Mouse (Mus musculus): ENCODE measurements at regions not wholly inside any gene's neighbourhood (a gene's known extent, or its start where the extent isn't known, plus 50 kb on each side); places are given as distances from the start of the nearest gene placed in this dataset.
A peak's percentile ranks its signal among the peaks of the same experiment; 100 is the strongest.

GRCm38 (mm10) chr6:49958891-49959290, 136.4 kb downstream of the Npy start:
- peaks cover 22% of the 10 kb centered on the region for H3K27me3 ChIP-seq
- ChIA-PET CTCF (interaction anchor here (1.7 kb wide), 1 partner anchor 9 kb away, joined by 5 read pairs; no protein-coding TSS in a partner anchor), POLR2A (no interaction called here)
- DNase-seq (ENCODE audit: low read depth, low spot score) = no peak
- ATAC-seq = no peak
- in situ Hi-C loops (cut with MboI; ENCODE audit: low pct_unique_long_range_greater_than_20kb) = no loop called here
- TF ChIP-seq CTCF (IDR thresholded peaks at IDR 0.05) = no peak

GRCm38 (mm10) chr6:49961166-49961565, 138.7 kb downstream of the Npy start:
- no peak for TF ChIP-seq CTCF (IDR thresholded peaks at IDR 0.05)
- in situ Hi-C loops (cut with MboI; ENCODE audit: low pct_unique_long_range_greater_than_20kb) = loop anchor here (10.0 kb wide), 1 partner anchor 144 kb away; no protein-coding TSS in a partner anchor
- POLR2A ChIA-PET = no interaction called here
- CTCF ChIA-PET = no interaction called here
- DNase-seq (ENCODE audit: low read depth, low spot score) = no peak
- no peak for ATAC-seq
- H3K27me3 ChIP-seq = peaks cover 19% of the 10 kb centered on the region

DNA sequence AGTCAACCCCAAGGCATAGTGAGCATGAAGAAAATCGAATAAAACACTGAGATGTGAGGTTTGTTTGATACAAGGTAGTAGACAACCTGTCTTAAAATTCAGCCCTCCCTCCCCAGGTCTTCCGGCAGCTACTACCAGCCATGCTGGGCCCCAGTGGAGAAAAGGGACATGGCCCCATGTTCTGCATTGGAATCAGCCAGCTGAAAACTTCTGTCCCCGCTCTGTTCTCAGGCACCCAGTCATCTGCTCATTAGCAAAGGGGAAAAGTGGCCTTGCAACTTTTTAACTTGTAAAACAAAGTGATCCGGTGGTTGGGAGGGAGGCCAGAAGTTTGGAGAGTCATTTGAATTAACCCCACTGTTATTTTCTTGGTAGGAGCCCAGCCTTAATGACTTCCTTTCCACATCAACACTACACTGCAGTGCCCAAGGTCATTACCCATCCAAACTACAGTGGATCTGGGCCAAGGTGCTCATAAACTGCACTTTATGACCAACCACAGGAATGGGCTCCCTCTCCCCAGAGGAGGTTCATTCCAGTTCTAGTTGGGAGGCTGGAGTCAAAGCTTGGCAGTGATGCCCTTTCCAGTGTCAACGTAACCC, 143.5 kb downstream of the Npy start:
- in situ Hi-C loops (cut with MboI; ENCODE audit: low pct_unique_long_range_greater_than_20kb) = loop anchor here (10.0 kb wide), 1 partner anchor 139 kb away; no protein-coding TSS in a partner anchor
- TF ChIP-seq CTCF (IDR thresholded peaks at IDR 0.05) = no peak
- H3K27me3 ChIP-seq = peaks cover 11% of the 10 kb centered on the region

GRCm38 (mm10) chr6:49966555-49966954, 143.5 kb upstream of the Mpp6 start:
- DNase-seq (ENCODE audit: low read depth, low spot score) (no peak), ATAC-seq (no peak)
- ChIA-PET POLR2A (no interaction called here), CTCF (no interaction called here)
- in situ Hi-C loops (cut with MboI; ENCODE audit: low pct_unique_long_range_greater_than_20kb) = loop anchor here (10.0 kb wide), 1 partner anchor 138 kb away; no protein-coding TSS in a partner anchor
- no peak for TF ChIP-seq CTCF (IDR thresholded peaks at IDR 0.05)
- peaks cover 10% of the 10 kb centered on the region for H3K27me3 ChIP-seq

More for the DNA sequence above, 143.5 kb downstream of the Npy start:
- ChIA-PET POLR2A (no interaction called here), CTCF (no interaction called here)
- DNase-seq (ENCODE audit: low read depth, low spot score) (peak; percentile 95), ATAC-seq (peak; percentile 88)

GRCm38 (mm10) chr6:49973258-49973865, 136.7 kb upstream of the Mpp6 start:
- TF ChIP-seq CTCF (IDR thresholded peaks at IDR 0.05) = no peak
- DNase-seq (ENCODE audit: low read depth, low spot score) (no peak), ATAC-seq (no peak)
- ChIA-PET CTCF (no interaction called here), POLR2A (no interaction called here)
- H3K27me3 ChIP-seq = peaks cover 6% of the 10 kb centered on the region
- in situ Hi-C loops (cut with MboI; ENCODE audit: low pct_unique_long_range_greater_than_20kb) = no loop called here

DNA sequence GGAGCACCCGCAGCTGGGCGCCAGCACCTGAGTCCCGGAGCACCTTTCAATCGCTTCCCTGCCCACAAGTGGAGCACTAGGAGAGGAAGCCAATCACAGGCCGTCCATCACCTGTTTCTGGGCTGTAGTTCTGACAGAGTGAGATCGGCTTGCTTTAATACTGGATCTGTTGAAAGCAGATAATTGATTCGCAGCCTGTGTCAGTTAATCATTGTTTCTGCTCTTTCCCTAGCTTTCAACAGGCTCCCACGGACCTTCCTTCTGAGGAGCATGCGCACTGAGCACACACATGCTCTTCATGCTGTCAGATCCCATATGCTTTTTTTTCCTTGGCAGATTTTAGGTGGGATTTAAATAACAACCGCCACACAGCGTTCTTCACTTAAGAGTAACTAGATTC, 132.3 kb upstream of the Mpp6 start:
- CTCF ChIA-PET = no interaction called here
- DNase-seq (ENCODE audit: low read depth, low spot score) = no peak
- H3K27me3 ChIP-seq = peaks cover 13% of the 10 kb centered on the region
- no peak for TF ChIP-seq CTCF (IDR thresholded peaks at IDR 0.05)
- no peak for ATAC-seq
- POLR2A ChIA-PET = interaction anchor here (0.6 kb wide), 1 partner anchor 1705 kb away, joined by 3 read pairs; no protein-coding TSS in a partner anchor
- in situ Hi-C loops (cut with MboI; ENCODE audit: low pct_unique_long_range_greater_than_20kb) = no loop called here

GRCm38 (mm10) chr6:49983740-49984139, 126.3 kb upstream of the Mpp6 start:
- DNase-seq (ENCODE audit: low read depth, low spot score) = no peak
- ATAC-seq = no peak
- ChIA-PET CTCF (interaction anchor here (0.9 kb wide), 1 partner anchor 200 kb away, joined by 3 read pairs; no protein-coding TSS in a partner anchor), POLR2A (no interaction called here)
- TF ChIP-seq CTCF (IDR thresholded peaks at IDR 0.05) = no peak
- H3K27me3 ChIP-seq = peaks cover 8% of the 10 kb centered on the region
- in situ Hi-C loops (cut with MboI; ENCODE audit: low pct_unique_long_range_greater_than_20kb) = no loop called here

DNA sequence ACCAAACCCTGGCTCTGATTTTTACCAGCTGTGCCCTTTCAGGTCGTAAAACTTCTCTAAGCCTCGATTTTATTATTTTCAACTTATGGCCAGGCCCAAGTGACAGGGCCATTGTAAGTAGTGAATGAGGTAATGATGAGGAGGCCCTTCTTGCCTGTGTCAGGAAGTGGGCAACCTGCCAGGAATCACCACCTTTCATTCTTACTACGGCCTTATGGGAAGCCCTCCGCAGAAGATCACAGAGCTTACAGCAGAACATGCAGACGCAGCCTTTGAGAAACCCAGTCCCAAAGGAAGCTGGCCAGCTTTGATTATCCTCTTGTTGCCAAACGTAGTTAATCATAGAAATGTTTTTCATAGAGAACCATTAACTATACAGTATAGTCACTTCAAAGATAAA, 124.9 kb upstream of the Mpp6 start:
- no peak for TF ChIP-seq CTCF (IDR thresholded peaks at IDR 0.05)
- ChIA-PET POLR2A (interaction anchor here (1.1 kb wide), 1 partner anchor 10 kb away, joined by 3 read pairs; no protein-coding TSS in a partner anchor), CTCF (interaction anchor here (0.6 kb wide), 1 partner anchor 9 kb away, joined by 3 read pairs; no protein-coding TSS in a partner anchor)
- peaks cover 16% of the 10 kb centered on the region for H3K27me3 ChIP-seq
- no peak for ATAC-seq
- in situ Hi-C loops (cut with MboI; ENCODE audit: low pct_unique_long_range_greater_than_20kb) = no loop called here
- DNase-seq (ENCODE audit: low read depth, low spot score) = no peak

DNA sequence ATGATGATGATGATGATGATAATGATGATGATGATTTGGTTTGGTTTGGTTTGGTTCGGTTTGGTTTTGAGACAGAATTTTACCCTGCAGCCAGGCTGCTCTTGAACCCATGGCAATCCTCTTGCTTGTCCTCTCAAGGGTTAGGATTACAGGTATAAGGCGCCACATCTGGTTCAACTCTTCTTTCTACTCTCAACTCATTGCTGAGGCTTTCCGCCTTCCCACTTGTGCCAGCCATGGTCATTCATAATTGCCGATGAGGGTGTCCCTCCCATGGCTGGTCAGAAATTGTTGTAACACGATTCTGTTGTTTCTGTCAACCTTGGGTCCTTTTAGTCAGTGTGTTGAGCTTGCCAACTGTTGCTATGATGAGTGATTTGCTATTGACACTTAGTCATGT, 122.9 kb upstream of the Mpp6 start:
- ATAC-seq (no peak), DNase-seq (ENCODE audit: low read depth, low spot score) (peak; percentile 22)
- no peak for TF ChIP-seq CTCF (IDR thresholded peaks at IDR 0.05)
- in situ Hi-C loops (cut with MboI; ENCODE audit: low pct_unique_long_range_greater_than_20kb) = no loop called here
- H3K27me3 ChIP-seq = peaks cover 13% of the 10 kb centered on the region
- ChIA-PET POLR2A (no interaction called here), CTCF (no interaction called here)

DNA sequence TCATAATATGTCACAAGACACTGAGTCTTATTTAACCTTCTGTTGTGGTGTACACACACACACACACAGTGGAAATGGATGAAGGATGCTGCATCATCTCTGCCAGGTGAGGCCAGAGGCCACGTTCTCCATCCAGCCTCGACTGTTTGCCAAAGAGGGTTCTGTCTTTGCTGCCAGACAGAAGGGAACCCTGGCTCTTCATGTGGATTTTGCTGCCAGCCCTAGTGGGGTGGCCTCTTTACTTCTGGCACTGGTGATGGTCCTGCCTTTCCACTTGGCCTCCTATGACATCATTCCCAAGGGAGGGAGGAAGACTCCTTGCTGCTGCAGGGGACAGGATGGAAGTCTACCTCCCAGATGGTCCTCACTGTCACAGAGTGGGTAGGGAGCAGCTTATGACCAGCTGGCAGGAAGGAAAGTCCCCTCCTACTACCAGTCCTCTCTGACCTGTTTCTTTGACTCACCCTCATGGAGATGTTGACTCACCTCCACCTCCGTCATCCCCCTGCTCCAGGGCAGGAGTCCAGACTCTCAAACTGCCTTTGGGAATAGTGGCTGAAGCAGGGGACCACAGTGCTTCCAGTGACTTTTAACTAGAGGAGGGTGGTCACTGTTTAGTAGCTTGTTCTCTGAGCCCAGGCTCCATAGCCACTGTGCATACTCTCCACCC, 122.4 kb upstream of the Mpp6 start:
- DNase-seq (ENCODE audit: low read depth, low spot score) (no peak), ATAC-seq (no peak)
- ChIA-PET POLR2A (no interaction called here), CTCF (interaction anchor here (0.7 kb wide), 1 partner anchor 15 kb away, joined by 3 read pairs; no protein-coding TSS in a partner anchor)
- in situ Hi-C loops (cut with MboI; ENCODE audit: low pct_unique_long_range_greater_than_20kb) = no loop called here
- peaks cover 13% of the 10 kb centered on the region for H3K27me3 ChIP-seq
- no peak for TF ChIP-seq CTCF (IDR thresholded peaks at IDR 0.05)
